Mouse (Mus musculus): ENCODE data around the gene Cabp7. TPM values are rescaled to one million over a fixed set of nuclear protein-coding genes. Genes with fewer than 3 reads are reported as not detected.

The Cabp7 gene
- polyA plus RNA-seq, 1 experiment: not detected

DNA sequence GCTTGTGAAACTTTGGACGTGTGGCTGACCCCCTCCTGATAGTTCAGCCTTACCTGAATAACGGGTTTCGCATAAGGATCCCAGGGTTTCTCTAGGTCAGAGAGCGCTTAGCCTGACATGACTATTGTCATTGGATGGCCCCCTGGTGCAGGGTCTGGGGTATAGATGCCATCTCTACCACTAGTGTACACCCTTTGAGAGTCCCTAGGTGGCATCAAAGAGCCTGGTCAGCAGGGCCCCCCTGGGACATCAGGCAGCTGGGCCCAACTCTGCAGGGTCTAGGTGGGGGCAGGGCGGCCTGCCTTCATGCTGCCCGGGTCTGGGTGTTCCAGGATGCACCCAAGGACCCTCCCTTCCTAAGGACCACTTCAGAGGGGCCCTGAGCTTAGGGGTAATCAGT lies 10.2 kb downstream of the Cabp7 start:
- TF ChIP-seq CTCF (conservative IDR thresholded peaks at IDR 0.05; ENCODE audit: insufficient read depth, insufficient read length, low read depth, low read length) (no peak), POLR2A (IDR thresholded peaks at IDR 0.05; ENCODE audit: low read depth, low read length) (no peak)
- Histone ChIP-seq H3K4me1 (ENCODE audit: control insufficient read depth, insufficient read depth, low read length) (no peaks in the 10 kb centered on the region), H3K27me3 (replicated peaks; ENCODE audit: control insufficient read depth, insufficient read depth, low read length) (no peaks in the 10 kb centered on the region), H3K36me3 (ENCODE audit: control insufficient read depth, insufficient read depth, low read length) (no peaks in the 10 kb centered on the region), H3K27ac (ENCODE audit: insufficient read depth, low read depth, low read length) (no peak overlapping the region), H3K4me3 (ENCODE audit: insufficient read depth, low read depth, low read length) (no peak overlapping the region)
- no peak for DNase-seq
- WGBS: 66% methylated on average over 6 of the region's 6 CpGs

DNA sequence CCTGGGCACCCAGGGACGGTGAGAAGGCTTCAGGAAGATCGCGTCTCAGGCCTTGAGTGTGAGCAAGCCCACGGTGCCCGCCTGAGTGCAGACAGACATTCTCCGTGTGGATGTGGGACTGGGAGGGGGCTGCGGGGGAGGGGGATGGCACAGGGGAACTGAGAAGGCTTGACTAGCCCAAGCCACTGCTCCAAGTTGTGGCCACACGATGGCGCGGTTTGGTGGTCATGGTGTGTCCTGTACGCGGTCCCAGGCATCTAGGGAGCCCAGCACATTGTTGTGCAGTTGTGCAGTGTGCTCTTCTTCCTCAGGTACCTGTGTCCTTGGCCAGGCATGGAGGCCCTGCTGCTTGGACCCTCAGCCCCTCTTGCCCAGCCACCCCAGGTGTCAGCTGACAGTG lies 12.4 kb downstream of the Cabp7 start:
- H3K36me3 ChIP-seq (ENCODE audit: control insufficient read depth, insufficient read depth, low read length): no peaks in the 10 kb centered on the region
- WGBS: 58% methylated on average over 12 of the region's 12 CpGs

DNA sequence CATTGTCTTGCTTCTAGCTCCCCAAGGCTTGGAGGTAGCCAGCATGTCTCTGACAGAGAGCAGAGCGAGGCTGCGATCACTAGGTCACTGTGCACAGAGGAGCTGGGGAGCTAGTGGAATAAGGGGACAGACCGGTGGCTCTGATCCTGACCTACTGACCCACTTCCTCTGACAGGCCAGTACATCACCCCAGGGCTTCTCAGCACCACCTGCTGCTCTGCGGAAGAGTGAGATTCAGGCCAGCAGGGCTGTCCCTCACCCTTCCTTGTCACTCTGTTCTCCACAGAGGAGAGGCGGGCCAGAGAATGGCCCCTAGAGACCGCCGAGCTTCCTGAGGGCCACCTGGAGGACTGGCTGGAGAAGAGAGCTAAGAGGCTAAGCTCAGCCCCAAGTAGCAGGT lies 14.8 kb downstream of the Cabp7 start:
- no peak for DNase-seq
- no peak overlapping the region for H3K27ac ChIP-seq (ENCODE audit: insufficient read depth, low read depth, low read length)
- H3K4me3 ChIP-seq (ENCODE audit: insufficient read depth, low read depth, low read length): no peak overlapping the region
- TF ChIP-seq CTCF (conservative IDR thresholded peaks at IDR 0.05; ENCODE audit: insufficient read depth, insufficient read length, low read depth, low read length) (no peak), POLR2A (IDR thresholded peaks at IDR 0.05; ENCODE audit: low read depth, low read length) (no peak)
- H3K27me3 ChIP-seq (replicated peaks; ENCODE audit: control insufficient read depth, insufficient read depth, low read length): no peaks in the 10 kb centered on the region
- no peaks in the 10 kb centered on the region for H3K36me3 ChIP-seq (ENCODE audit: control insufficient read depth, insufficient read depth, low read length)
- no peaks in the 10 kb centered on the region for H3K4me1 ChIP-seq (ENCODE audit: control insufficient read depth, insufficient read depth, low read length)
- WGBS: 81% methylated on average over 7 of the region's 7 CpGs

More for the DNA sequence above, 12.4 kb downstream of the Cabp7 start:
- no peaks in the 10 kb centered on the region for H3K4me1 ChIP-seq (ENCODE audit: control insufficient read depth, insufficient read depth, low read length)
- TF ChIP-seq CTCF (conservative IDR thresholded peaks at IDR 0.05; ENCODE audit: insufficient read depth, insufficient read length, low read depth, low read length): no peak
- no peak for TF ChIP-seq POLR2A (IDR thresholded peaks at IDR 0.05; ENCODE audit: low read depth, low read length)
- no peaks in the 10 kb centered on the region for H3K27me3 ChIP-seq (replicated peaks; ENCODE audit: control insufficient read depth, insufficient read depth, low read length)
- no peak overlapping the region for H3K27ac ChIP-seq (ENCODE audit: insufficient read depth, low read depth, low read length)
- H3K4me3 ChIP-seq (ENCODE audit: insufficient read depth, low read depth, low read length): no peak overlapping the region
- DNase-seq: no peak

DNA sequence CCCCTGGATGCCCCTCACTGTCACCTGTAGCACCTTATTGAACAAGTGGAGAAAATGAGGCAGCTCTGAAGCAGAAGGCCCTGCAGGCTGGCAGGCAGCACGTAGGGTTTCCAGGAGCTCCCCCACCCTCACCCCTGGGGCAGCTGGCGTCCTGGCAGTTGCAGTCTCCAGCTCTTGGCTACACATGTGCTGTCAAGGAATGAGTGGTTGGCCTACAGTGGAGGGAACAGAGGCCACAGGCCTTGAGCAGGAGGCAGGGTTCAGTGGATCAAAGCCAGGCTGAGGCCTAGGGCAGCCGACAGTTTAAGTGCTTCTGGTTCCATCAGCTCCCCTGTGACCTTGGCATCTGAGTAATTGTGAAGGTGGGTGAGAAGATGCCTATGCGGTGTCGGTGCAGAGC lies 15.7 kb downstream of the Cabp7 start:
- DNase-seq: no peak
- no peak overlapping the region for H3K4me3 ChIP-seq (ENCODE audit: insufficient read depth, low read depth, low read length)
- 84% methylated on average over 5 of the region's 5 CpGs for WGBS
- H3K36me3 ChIP-seq (ENCODE audit: control insufficient read depth, insufficient read depth, low read length): no peaks in the 10 kb centered on the region
- no peak overlapping the region for H3K27ac ChIP-seq (ENCODE audit: insufficient read depth, low read depth, low read length)
- TF ChIP-seq CTCF (conservative IDR thresholded peaks at IDR 0.05; ENCODE audit: insufficient read depth, insufficient read length, low read depth, low read length): no peak
- no peak for TF ChIP-seq POLR2A (IDR thresholded peaks at IDR 0.05; ENCODE audit: low read depth, low read length)
- H3K4me1 ChIP-seq (ENCODE audit: control insufficient read depth, insufficient read depth, low read length): no peaks in the 10 kb centered on the region
- H3K27me3 ChIP-seq (replicated peaks; ENCODE audit: control insufficient read depth, insufficient read depth, low read length): no peaks in the 10 kb centered on the region

DNA sequence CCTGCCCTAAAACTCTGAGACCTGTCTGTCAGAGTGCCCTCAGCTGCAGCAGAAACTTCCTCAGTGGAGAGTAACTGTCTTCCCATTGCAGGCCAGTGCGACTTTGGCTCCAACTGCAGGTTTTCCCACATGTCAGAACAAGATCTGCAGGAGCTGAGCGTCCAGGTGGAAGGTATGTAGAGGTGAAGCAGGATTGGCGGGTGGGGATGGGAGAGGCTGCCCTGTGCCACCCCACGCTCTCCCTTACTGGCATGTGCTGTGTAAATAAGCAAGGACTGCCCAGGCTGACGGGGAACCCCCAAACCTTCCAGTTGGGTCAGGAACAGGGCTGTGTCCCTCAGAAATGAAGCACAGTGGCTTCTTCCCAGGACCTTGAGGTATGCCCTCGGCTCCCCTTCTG lies 16.5 kb downstream of the Cabp7 start:
- no peaks in the 10 kb centered on the region for H3K36me3 ChIP-seq (ENCODE audit: control insufficient read depth, insufficient read depth, low read length)
- TF ChIP-seq CTCF (conservative IDR thresholded peaks at IDR 0.05; ENCODE audit: insufficient read depth, insufficient read length, low read depth, low read length): no peak
- no peak for TF ChIP-seq POLR2A (IDR thresholded peaks at IDR 0.05; ENCODE audit: low read depth, low read length)
- DNase-seq: no peak
- H3K4me3 ChIP-seq (ENCODE audit: insufficient read depth, low read depth, low read length): no peak overlapping the region
- WGBS: 75% methylated on average over 6 of the region's 6 CpGs
- no peaks in the 10 kb centered on the region for H3K27me3 ChIP-seq (replicated peaks; ENCODE audit: control insufficient read depth, insufficient read depth, low read length)
- H3K4me1 ChIP-seq (ENCODE audit: control insufficient read depth, insufficient read depth, low read length): no peaks in the 10 kb centered on the region
- no peak overlapping the region for H3K27ac ChIP-seq (ENCODE audit: insufficient read depth, low read depth, low read length)

DNA sequence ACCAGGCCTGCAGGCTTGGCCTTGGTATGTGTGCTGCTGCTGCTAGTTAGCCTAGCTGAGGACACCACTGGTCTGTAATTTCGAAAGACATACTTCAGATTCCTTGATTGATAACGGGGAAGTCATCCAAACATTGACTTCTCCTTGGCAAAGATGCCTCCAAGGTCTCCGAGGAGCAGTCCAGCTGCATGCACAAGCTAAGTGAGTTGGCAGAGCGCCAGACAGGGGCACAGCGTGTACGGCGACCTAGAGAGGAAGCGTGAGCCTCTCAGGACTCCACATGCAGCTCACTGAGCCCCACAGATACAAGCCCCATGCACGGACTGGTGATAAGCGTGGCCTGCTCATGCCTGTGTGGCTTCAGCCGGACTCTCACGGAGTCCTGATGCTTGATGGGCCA lies 17.0 kb downstream of the Cabp7 start:
- no peaks in the 10 kb centered on the region for H3K4me1 ChIP-seq (ENCODE audit: control insufficient read depth, insufficient read depth, low read length)
- no peaks in the 10 kb centered on the region for H3K27me3 ChIP-seq (replicated peaks; ENCODE audit: control insufficient read depth, insufficient read depth, low read length)
- no peak overlapping the region for H3K27ac ChIP-seq (ENCODE audit: insufficient read depth, low read depth, low read length)
- WGBS: 53% methylated on average over 12 of the region's 12 CpGs
- no peak for DNase-seq
- TF ChIP-seq POLR2A (IDR thresholded peaks at IDR 0.05; ENCODE audit: low read depth, low read length) (no peak), CTCF (conservative IDR thresholded peaks at IDR 0.05; ENCODE audit: insufficient read depth, insufficient read length, low read depth, low read length) (no peak)
- no peak overlapping the region for H3K4me3 ChIP-seq (ENCODE audit: insufficient read depth, low read depth, low read length)
- no peaks in the 10 kb centered on the region for H3K36me3 ChIP-seq (ENCODE audit: control insufficient read depth, insufficient read depth, low read length)

DNA sequence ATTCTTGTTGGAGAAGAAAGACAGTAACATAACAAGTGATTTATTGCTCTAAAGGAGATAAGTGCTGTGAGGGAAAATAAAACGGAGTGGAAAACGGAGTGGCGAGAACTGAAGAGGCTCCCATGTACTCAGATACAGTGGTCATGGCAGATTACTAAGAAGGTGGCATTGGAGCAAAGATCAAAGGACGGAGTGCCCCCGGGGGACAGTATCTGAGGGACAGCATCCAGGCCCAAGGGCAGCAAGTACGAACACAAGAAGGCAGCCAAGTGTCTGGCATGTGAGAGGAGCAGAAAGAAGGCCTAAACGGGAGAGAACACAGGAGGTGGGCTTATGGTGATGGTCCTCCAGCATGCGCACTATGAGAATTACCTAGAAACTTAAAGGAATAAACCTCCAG lies 24.9 kb downstream of the Cabp7 start:
- no peaks in the 10 kb centered on the region; the same call in 1 of the 2 replicates for H3K36me3 ChIP-seq (ENCODE audit: control insufficient read depth, insufficient read depth, low read length)
- no peaks in the 10 kb centered on the region for H3K27me3 ChIP-seq (replicated peaks; ENCODE audit: control insufficient read depth, insufficient read depth, low read length)
- DNase-seq: no peak
- WGBS: 74% methylated on average over 8 of the region's 8 CpGs
- TF ChIP-seq POLR2A (IDR thresholded peaks at IDR 0.05; ENCODE audit: low read depth, low read length) (no peak), CTCF (conservative IDR thresholded peaks at IDR 0.05; ENCODE audit: insufficient read depth, insufficient read length, low read depth, low read length) (no peak)
- H3K4me1 ChIP-seq (ENCODE audit: control insufficient read depth, insufficient read depth, low read length): no peaks in the 10 kb centered on the region
- H3K4me3 ChIP-seq (ENCODE audit: insufficient read depth, low read depth, low read length): no peak overlapping the region
- H3K27ac ChIP-seq (ENCODE audit: insufficient read depth, low read depth, low read length): no peak overlapping the region
